Mouse (Mus musculus) limb, embryonic 14.5 days (tissue): ENCODE results near the gene Nol8. TPM values are rescaled to one million over a fixed set of nuclear protein-coding genes. Genes with fewer than 3 reads are reported as not detected.

Experiments
- ATAC-seq: fragments of 200-750 bp; cut with Nextera tagmentation; 2 replicates; pipeline ENCODE4 v1.8.0; 2017; ENCODE audit warnings: low read depth, moderate number of reproducible peaks, moderate TSS enrichment; ENCODE audit not compliant: low FRiP score
- DNase-seq: peaks from one replicate; pipeline ENCODE4 v3.0.0-alpha.2; 2015; ENCODE audit warnings: low spot score
- H3K27ac ChIP-seq: fragments of 300-500 bp; sonication (generic); replicated peaks from 2 replicates; pipeline ENCODE4 v1.5.1; 2014; ENCODE audit warnings: low read depth, mild to moderate bottlenecking, low read length, moderate library complexity, mixed read lengths
- H3K27me3 ChIP-seq: fragments of 300-500 bp; sonication (generic); 2 replicates; pipeline ENCODE4 v1.6.1; 2014; ENCODE audit warnings: low read length, mixed read lengths; ENCODE audit not compliant: control insufficient read depth, insufficient read depth
- H3K36me3 ChIP-seq: fragments of 300-500 bp; sonication (generic); 2 replicates; pipeline ENCODE4 v1.6.1; 2014; ENCODE audit warnings: mild to moderate bottlenecking, low read length, moderate library complexity, mixed read lengths; ENCODE audit not compliant: control insufficient read depth, insufficient read depth
- H3K4me1 ChIP-seq: fragments of 300-500 bp; sonication (generic); 2 replicates; pipeline ENCODE4 v1.6.1; 2014; ENCODE audit warnings: antibody characterized with exemption, low read length, mixed read lengths; ENCODE audit not compliant: control insufficient read depth, insufficient read depth
- H3K4me2 ChIP-seq: fragments of 300-500 bp; sonication (generic); replicated peaks from 2 replicates; pipeline ENCODE4 v1.6.1; 2014; ENCODE audit warnings: low read depth, mild to moderate bottlenecking, low read length, moderate library complexity; ENCODE audit not compliant: severe bottlenecking
- H3K4me3 ChIP-seq: fragments of 300-500 bp; sonication (generic); replicated peaks from 2 replicates; pipeline ENCODE4 v1.5.1; 2014; ENCODE audit warnings: low read length
- H3K9ac ChIP-seq: fragments of 300-500 bp; sonication (generic); 2 replicates; pipeline ENCODE4 v1.6.1; 2014; ENCODE audit warnings: mild to moderate bottlenecking, low read depth, low read length, moderate library complexity; ENCODE audit not compliant: severe bottlenecking
- H3K9me3 ChIP-seq: fragments of 300-500 bp; sonication (generic); 2 replicates; pipeline ENCODE4 v1.6.1; 2016; ENCODE audit warnings: low read length; ENCODE audit not compliant: control insufficient read depth
- POLR2A ChIP-seq: fragments of 200-500 bp; IDR thresholded peaks from 2 replicates; pipeline ENCODE4 v1.8.0; 2012; ENCODE audit warnings: inconsistent platforms, mild to moderate bottlenecking, moderate library complexity, borderline replicate concordance; ENCODE audit not compliant: insufficient read depth, insufficient read length; ENCODE audit errors: extremely low read depth
- WGBS: fragments of 180-500 bp; shearing (Covaris S2); extraction: QIAGEN DNeasy Blood & Tissue Kit; methylation state at CpG from one replicate; pipeline ENCODE4 v1.1.7; 2014; 5-methylcytosine and 5-hydroxymethylcytosine counted together
- polyA plus RNA-seq, 2 experiments: library from polyadenylated mRNA; depleted of rRNA in 1 of 2; stranded (reverse) in 1 of 2; unstranded in 1 of 2; fragments of >200 nt; fragmentation: Nextera tagmentation in 1 of 2; extraction: Ambion mirVana in 1 of 2; gene quantifications; 2 replicates each; pipeline versions ENCODE4 v1.2.1 to v1.2.3; 2012 to 2014

Nol8 gene
- polyA plus RNA-seq, 2 experiments, result 9.8 to 13.6 TPM

DNA sequence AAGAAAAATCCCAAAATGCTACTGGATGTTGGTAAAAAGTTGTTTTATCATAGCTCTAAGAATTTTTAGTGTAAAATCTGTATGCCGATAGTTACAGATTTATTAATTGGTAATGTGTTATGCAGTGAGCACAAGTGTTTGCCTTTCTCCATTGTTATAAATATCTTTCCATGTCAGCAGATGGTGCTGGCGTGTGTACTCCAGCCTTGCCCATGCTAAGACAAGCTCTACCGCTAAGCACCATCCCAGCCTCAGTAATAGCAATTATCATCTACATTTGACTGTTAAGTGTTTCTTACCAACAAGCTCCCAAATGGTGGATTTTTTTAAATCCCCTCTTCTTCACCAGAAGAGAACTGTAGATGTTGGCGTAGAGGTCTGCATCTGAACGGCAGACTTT lies 38.2 kb downstream of the Nol8 start:
- H3K36me3 ChIP-seq, result peaks cover 57% of the 10 kb centered on the region

DNA sequence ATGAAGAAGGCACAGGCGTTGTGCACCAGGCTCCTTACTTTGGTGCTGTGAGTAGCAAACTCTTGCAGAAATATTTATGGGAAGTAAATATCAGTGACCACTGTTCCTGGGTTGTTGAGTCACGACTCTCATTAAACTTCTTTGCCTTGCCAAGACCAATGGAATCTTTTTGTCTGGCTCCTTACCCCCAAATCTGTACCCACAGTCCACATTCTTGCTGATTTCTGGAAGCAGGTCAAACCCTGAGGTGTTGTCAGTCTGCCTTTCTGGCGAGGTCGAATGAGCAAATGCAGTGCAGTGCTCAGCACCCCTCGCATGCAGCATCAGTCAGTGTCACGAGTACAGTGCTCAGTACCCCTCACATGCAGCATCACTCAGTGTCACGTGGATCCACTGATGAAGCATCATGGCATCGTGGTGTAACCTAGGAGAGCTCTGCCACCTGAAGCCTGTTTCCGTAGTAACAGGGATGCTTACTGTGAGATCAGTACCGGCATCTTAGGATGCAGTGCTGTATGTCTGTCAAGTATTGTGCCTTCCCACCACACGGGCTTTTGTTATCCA lies 50.4 kb downstream of the Nol8 start:
- no peaks in the 10 kb centered on the region for H3K4me1 ChIP-seq
- H3K36me3 ChIP-seq, result peaks cover 75% of the 10 kb centered on the region
- no peaks in the 10 kb centered on the region for H3K27me3 ChIP-seq
- H3K9ac ChIP-seq, result no peak overlapping the region
- H3K4me3 ChIP-seq, result no peak overlapping the region
- DNase-seq (no peak), ATAC-seq (no peak)
- no peak overlapping the region for H3K4me2 ChIP-seq
- WGBS, result 92% methylated on average over 11 of the region's 11 CpGs
- no peak overlapping the region for H3K27ac ChIP-seq
- no peak for TF ChIP-seq POLR2A
- no peaks in the 10 kb centered on the region for H3K9me3 ChIP-seq

More for the DNA sequence above, 38.2 kb downstream of the Nol8 start:
- Histone ChIP-seq H3K27ac (no peak overlapping the region), H3K9ac (no peak overlapping the region), H3K4me3 (no peak overlapping the region), H3K4me2 (no peak overlapping the region), H3K27me3 (no peaks in the 10 kb centered on the region), H3K9me3 (no peaks in the 10 kb centered on the region), H3K4me1 (no peaks in the 10 kb centered on the region)
- no peak for TF ChIP-seq POLR2A
- DNase-seq (no peak), ATAC-seq (no peak)
- WGBS, result 95% methylated on average over 5 of the region's 5 CpGs

DNA sequence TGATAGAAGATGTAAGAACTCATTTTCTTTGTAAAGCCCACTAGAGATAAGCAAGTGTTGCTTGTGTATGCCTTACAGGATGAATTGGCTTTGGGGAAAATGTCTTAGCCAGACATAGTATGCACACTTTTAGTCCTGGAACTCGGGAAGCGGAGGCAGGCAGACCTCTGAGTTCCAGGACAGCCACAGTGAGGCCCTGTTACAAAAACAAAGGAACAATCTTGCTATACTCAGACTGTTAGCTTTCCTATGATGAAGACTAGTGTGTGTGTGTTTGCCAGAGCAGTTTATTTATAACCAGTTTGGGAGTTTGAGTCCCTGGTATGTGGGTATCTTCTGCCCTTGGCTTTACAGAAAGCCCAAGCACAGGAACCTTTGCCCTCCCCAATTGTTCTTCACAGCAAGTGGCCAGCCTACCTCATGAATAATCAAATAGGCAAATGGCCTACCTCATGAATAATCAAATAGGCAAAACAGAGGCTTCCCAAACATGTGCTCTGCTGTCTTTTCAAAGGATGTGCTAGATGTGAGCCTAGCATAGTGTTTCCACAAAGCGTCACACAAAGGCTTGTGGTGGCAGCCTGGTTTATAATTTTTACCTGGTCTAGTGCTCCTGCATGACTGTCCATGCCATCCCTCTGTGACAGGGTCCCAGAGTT lies 53.3 kb downstream of the Nol8 start:
- Histone ChIP-seq H3K9ac (no peak overlapping the region), H3K4me3 (no peak overlapping the region), H3K9me3 (no peaks in the 10 kb centered on the region), H3K27ac (no peak overlapping the region), H3K27me3 (no peaks in the 10 kb centered on the region), H3K4me1 (no peaks in the 10 kb centered on the region), H3K36me3 (peaks cover 90% of the 10 kb centered on the region), H3K4me2 (no peak overlapping the region)
- TF ChIP-seq POLR2A, result no peak
- WGBS, result 96% methylated on average over 3 of the region's 3 CpGs
- ATAC-seq (no peak), DNase-seq (no peak)

DNA sequence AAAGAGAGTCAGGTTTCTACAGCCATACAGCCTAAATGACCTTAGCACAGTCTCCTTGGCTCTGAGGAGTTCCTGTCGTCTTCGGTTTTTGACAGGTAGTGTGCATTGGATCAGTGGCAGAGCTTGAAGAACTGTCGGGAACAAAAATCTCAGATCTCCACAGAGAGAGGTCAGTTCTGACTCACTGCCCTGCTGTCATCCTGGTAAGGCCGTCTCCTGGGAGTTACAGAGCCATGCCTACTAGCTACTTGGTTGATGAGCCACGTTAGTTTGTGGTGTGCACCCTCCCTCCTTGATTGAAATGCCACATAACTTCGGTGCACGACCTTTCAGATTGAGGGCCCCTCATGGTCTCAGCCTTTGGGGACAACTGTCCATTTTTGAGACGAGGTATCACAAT lies 55.4 kb downstream of the Nol8 start:
- no peaks in the 10 kb centered on the region for H3K9me3 ChIP-seq
- no peak overlapping the region for H3K27ac ChIP-seq
- no peak overlapping the region for H3K4me3 ChIP-seq
- 91% methylated on average over 8 of the region's 8 CpGs for WGBS
- H3K27me3 ChIP-seq, result no peaks in the 10 kb centered on the region
- peaks cover 85% of the 10 kb centered on the region for H3K36me3 ChIP-seq
- ATAC-seq, result no peak
- TF ChIP-seq POLR2A, result no peak
- H3K9ac ChIP-seq, result no peak overlapping the region
- no peak overlapping the region for H3K4me2 ChIP-seq
- DNase-seq, result no peak
- H3K4me1 ChIP-seq, result no peaks in the 10 kb centered on the region

DNA sequence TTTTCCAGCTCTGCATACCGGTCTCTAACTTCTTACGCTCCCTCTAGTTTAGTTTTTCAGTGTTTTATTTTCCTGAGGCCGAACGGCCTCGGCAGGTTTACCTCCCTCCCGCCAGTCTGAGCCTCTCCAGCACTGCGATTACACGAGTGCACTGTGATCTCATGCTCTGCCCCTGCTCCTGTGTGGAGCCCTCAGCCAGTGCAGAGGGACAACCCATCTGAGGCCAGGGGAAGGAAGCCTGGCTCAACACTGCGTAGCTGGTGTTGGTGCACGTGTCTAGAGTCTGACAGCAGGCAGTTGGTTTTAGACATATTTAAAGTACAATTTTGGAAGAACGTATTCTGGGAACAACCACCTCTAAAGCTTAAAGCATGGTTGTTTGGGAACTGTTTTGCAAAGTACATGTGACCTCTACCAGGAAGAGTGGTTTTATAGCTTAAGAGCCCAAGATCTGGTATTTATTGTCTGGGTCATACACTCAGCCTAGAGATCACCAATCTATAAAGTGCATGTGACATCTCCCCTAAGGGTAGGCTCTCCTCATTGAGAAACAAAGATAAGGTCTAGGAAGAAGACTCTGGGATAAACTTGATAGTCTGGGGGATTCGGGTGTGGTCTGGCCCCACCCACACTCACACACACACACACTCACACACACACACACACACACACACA lies 59.3 kb downstream of the Nol8 start:
- H3K36me3 ChIP-seq, result peaks cover 83% of the 10 kb centered on the region
- no peaks in the 10 kb centered on the region for H3K9me3 ChIP-seq
- TF ChIP-seq POLR2A, result no peak
- no peak overlapping the region for H3K27ac ChIP-seq
- H3K4me1 ChIP-seq, result no peaks in the 10 kb centered on the region
- WGBS, result 93% methylated on average over 12 of the region's 12 CpGs
- DNase-seq, result no peak
- no peak overlapping the region for H3K4me2 ChIP-seq
- H3K9ac ChIP-seq, result no peak overlapping the region
- H3K27me3 ChIP-seq, result no peaks in the 10 kb centered on the region
- H3K4me3 ChIP-seq, result no peak overlapping the region
- no peak for ATAC-seq
